Mouse (Mus musculus): ENCODE results near the gene Pus7l. TPM values are rescaled to one million over a fixed set of nuclear protein-coding genes. Genes with fewer than 3 reads are reported as not detected.
A peak's percentile ranks its signal among the peaks of the same experiment; 100 is the strongest.

Gene Pus7l
- polyA plus RNA-seq, 1 experiment from 2014 or later = 9.7 TPM

DNA sequence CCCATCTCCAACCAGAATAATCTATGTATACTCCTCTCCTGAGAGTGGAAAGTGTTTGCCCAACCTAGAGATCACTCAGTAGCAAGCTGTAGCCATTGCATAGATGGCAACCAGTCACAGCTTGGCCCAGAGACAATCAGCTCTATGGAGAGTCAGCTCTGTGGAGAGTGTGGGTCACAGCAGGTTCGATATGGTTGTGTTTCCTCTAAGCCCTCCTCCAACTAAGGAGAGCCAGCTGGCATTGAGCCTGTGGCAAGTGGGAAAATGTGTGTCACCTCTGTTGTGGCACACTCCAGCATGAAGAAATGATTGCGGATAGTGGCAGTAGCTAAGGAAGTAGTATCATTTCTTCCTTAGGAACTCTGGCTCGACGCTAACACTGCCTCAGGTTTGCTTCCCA is 28.2 kb upstream of the Pus7l start:
- 81% methylated on average over 4 of the region's 4 CpGs for WGBS

GRCm38 (mm10) chr15:94568496-94569182 is 25.3 kb upstream of the Pus7l start:
- Histone ChIP-seq H3K36me3 (no peaks in the 10 kb centered on the region), H3K27me3 (no peaks in the 10 kb centered on the region), H3K4me3 (no peak overlapping the region), H3K9me3 (no peaks in the 10 kb centered on the region), H3K27ac (no peak overlapping the region), H3K4me1 (no peaks in the 10 kb centered on the region), H3K4me2 (no peak overlapping the region), H3K9ac (no peak overlapping the region)
- no peak for ATAC-seq (ENCODE audit: insufficient number of reproducible peaks, low FRiP score, low TSS enrichment, low read depth)
- WGBS = 69% methylated on average over 10 of the region's 10 CpGs

More for the DNA sequence above, 28.2 kb upstream of the Pus7l start:
- Histone ChIP-seq H3K36me3 (no peaks in the 10 kb centered on the region), H3K9me3 (no peaks in the 10 kb centered on the region), H3K4me3 (no peak overlapping the region), H3K9ac (no peak overlapping the region), H3K27ac (no peak overlapping the region), H3K27me3 (no peaks in the 10 kb centered on the region), H3K4me2 (no peak overlapping the region), H3K4me1 (no peaks in the 10 kb centered on the region)
- no peak for ATAC-seq (ENCODE audit: insufficient number of reproducible peaks, low FRiP score, low TSS enrichment, low read depth)

- WGBS = 84% methylated on average over 9 of the region's 9 CpGs
Observed at GRCm38 (mm10) chr15:94565854-94566253, 22.5 kb upstream of the Pus7l start.

GRCm38 (mm10) chr15:94564909-94565308 is 21.6 kb upstream of the Pus7l start:
- no peak overlapping the region for H3K4me3 ChIP-seq
- no peaks in the 10 kb centered on the region for H3K4me1 ChIP-seq
- 85% methylated on average over 2 of the region's 2 CpGs for WGBS
- ATAC-seq (ENCODE audit: insufficient number of reproducible peaks, low FRiP score, low TSS enrichment, low read depth) = no peak
- H3K9ac ChIP-seq = no peak overlapping the region
- H3K4me2 ChIP-seq = no peak overlapping the region
- no peak overlapping the region for H3K27ac ChIP-seq
- H3K27me3 ChIP-seq = no peaks in the 10 kb centered on the region
- H3K36me3 ChIP-seq = no peaks in the 10 kb centered on the region
- no peaks in the 10 kb centered on the region for H3K9me3 ChIP-seq

More at GRCm38 (mm10) chr15:94565854-94566253, 22.5 kb upstream of the Pus7l start:
- H3K27me3 ChIP-seq = no peaks in the 10 kb centered on the region
- H3K27ac ChIP-seq = no peak overlapping the region
- H3K4me2 ChIP-seq = no peak overlapping the region
- no peaks in the 10 kb centered on the region for H3K36me3 ChIP-seq
- no peak overlapping the region for H3K9ac ChIP-seq
- no peaks in the 10 kb centered on the region for H3K9me3 ChIP-seq
- H3K4me3 ChIP-seq = no peak overlapping the region
- no peak for ATAC-seq (ENCODE audit: insufficient number of reproducible peaks, low FRiP score, low TSS enrichment, low read depth)
- no peaks in the 10 kb centered on the region for H3K4me1 ChIP-seq

GRCm38 (mm10) chr15:94558895-94559656 is 15.7 kb upstream of the Pus7l start:
- Histone ChIP-seq H3K4me1 (no peaks in the 10 kb centered on the region), H3K9ac (no peak overlapping the region), H3K36me3 (no peaks in the 10 kb centered on the region), H3K9me3 (no peaks in the 10 kb centered on the region), H3K27me3 (no peaks in the 10 kb centered on the region), H3K27ac (no peak overlapping the region), H3K4me2 (no peak overlapping the region), H3K4me3 (no peak overlapping the region)
- no peak for ATAC-seq (ENCODE audit: insufficient number of reproducible peaks, low FRiP score, low TSS enrichment, low read depth)
- WGBS = 78% methylated on average over 17 of the region's 17 CpGs

GRCm38 (mm10) chr15:94557442-94557841 is 14.1 kb upstream of the Pus7l start:
- Histone ChIP-seq H3K27ac (no peak overlapping the region), H3K9me3 (no peaks in the 10 kb centered on the region), H3K27me3 (no peaks in the 10 kb centered on the region), H3K36me3 (no peaks in the 10 kb centered on the region), H3K9ac (no peak overlapping the region), H3K4me3 (no peak overlapping the region), H3K4me1 (no peaks in the 10 kb centered on the region), H3K4me2 (no peak overlapping the region)
- no peak; the same call in 1 of the 2 replicates for ATAC-seq (ENCODE audit: insufficient number of reproducible peaks, low FRiP score, low TSS enrichment, low read depth)
- 19% methylated on average over 7 of the region's 7 CpGs for WGBS

DNA sequence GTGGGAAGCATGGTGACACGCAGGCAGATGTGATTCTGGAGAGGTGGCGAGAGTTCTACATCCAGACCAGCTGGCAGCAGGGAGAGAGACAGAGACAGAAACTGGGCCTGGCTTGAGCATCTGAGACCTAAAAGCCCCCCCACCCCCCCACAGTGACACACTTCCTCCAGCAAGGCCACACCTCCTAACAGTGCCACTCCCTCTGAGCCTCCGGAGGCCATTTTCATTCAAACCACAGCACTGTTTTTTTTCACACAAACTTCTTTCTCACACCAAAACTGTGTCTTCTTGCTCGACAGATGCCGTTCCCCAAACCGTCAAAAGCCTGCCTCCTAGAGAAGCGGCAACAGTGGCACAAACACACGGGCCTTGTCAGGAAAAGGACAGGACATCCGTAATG is 10.2 kb upstream of the Pus7l start:
- WGBS = 92% methylated on average over 9 of the region's 9 CpGs
- peaks cover 8% of the 10 kb centered on the region; the same call in 1 of the 2 replicates for H3K36me3 ChIP-seq
- no peak overlapping the region for H3K27ac ChIP-seq
- no peaks in the 10 kb centered on the region for H3K27me3 ChIP-seq
- no peak overlapping the region for H3K9ac ChIP-seq
- H3K4me2 ChIP-seq = no peak overlapping the region
- no peaks in the 10 kb centered on the region for H3K4me1 ChIP-seq
- no peak overlapping the region for H3K4me3 ChIP-seq
- no peaks in the 10 kb centered on the region for H3K9me3 ChIP-seq
- no peak for ATAC-seq (ENCODE audit: insufficient number of reproducible peaks, low FRiP score, low TSS enrichment, low read depth)

DNA sequence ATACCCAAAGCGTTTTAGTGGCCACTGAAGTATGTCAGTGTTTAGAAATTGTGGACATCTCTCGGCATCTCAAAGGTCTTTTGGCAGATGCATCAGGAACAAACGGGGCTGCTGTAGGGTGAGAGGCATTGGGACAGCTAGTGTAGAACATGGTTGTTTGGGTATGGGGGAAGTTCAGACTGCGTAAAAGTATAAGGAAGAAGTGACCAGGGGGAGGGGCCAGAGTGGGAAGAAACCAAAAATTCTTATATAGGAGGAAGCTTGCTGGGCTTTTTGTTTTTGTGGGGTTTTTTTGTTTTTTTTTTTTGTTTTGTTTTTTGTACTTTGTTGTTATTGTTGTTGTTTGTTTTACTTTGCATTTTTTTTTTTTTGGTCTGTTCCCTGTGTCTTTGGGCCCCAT is 1.5 kb upstream of the Pus7l start:
- Histone ChIP-seq H3K36me3 (peaks cover 5% of the 10 kb centered on the region; the same call in 1 of the 2 replicates), H3K4me3 (no peak overlapping the region), H3K27ac (no peak overlapping the region), H3K4me1 (peaks cover 4% of the 10 kb centered on the region), H3K9me3 (no peaks in the 10 kb centered on the region), H3K4me2 (no peak overlapping the region), H3K9ac (no peak overlapping the region), H3K27me3 (no peaks in the 10 kb centered on the region)
- 84% methylated on average over 4 of the region's 4 CpGs for WGBS
- ATAC-seq (ENCODE audit: insufficient number of reproducible peaks, low FRiP score, low TSS enrichment, low read depth) = no peak

DNA sequence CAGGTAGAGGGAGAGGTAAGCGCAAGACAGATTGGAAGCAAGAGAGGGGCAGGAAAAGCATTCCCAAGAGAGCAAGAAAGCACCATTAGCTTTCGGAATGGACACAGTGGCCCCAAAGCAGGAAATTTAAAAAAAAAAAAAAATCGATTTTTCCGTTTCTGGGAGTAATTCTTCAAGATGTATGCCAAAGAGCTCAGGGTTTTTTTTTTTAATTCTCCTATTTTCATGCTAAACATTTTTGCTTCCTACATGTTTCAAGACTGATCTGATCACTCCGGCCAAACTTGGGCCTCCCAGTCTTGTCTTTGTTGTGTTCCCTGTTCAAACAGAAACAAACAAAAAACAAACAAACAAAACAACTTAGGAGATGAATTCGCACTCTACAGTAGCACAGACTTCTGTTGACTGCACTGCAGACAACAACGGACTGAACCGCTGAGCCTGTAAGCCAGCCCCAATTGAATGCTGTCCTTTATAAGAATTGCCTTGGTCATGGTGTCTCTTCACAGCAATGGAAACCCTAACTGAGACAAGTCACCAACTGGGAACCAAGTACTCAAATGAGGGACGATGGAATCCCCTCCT is 797 bp upstream of the Pus7l start:
- 41% methylated on average over 9 of the region's 9 CpGs for WGBS
- Histone ChIP-seq H3K4me1 (peaks cover 4% of the 10 kb centered on the region), H3K9ac (peak overlapping the region; percentile 63), H3K9me3 (no peaks in the 10 kb centered on the region), H3K36me3 (0 out of 2 replicates have a peak, but pooled peaks cover 5% of the 10 kb centered on the region), H3K4me3 (peak overlapping the region; percentile 74), H3K27me3 (no peaks in the 10 kb centered on the region), H3K4me2 (peak overlapping the region; percentile 79), H3K27ac (peak overlapping the region; percentile 86)
- ATAC-seq (ENCODE audit: insufficient number of reproducible peaks, low FRiP score, low TSS enrichment, low read depth) = no peak

GRCm38 (mm10) chr15:94542567-94543408 is 559 bp downstream of the Pus7l start:
- peak overlapping the region; percentile 79 for H3K4me2 ChIP-seq
- H3K36me3 ChIP-seq = 0 out of 2 replicates have a peak, but pooled peaks cover 3% of the 10 kb centered on the region
- ATAC-seq (ENCODE audit: insufficient number of reproducible peaks, low FRiP score, low TSS enrichment, low read depth) = peak; percentile 70
- no peaks in the 10 kb centered on the region for H3K27me3 ChIP-seq
- peak overlapping the region; percentile 59; the same call in 1 of the 2 replicates for H3K27ac ChIP-seq
- peak overlapping the region; percentile 63 for H3K9ac ChIP-seq
- H3K9me3 ChIP-seq = no peaks in the 10 kb centered on the region
- H3K4me1 ChIP-seq = peaks cover 4% of the 10 kb centered on the region
- H3K4me3 ChIP-seq = peak overlapping the region; percentile 74
- 10% methylated on average over 20 of the region's 22 CpGs for WGBS

DNA sequence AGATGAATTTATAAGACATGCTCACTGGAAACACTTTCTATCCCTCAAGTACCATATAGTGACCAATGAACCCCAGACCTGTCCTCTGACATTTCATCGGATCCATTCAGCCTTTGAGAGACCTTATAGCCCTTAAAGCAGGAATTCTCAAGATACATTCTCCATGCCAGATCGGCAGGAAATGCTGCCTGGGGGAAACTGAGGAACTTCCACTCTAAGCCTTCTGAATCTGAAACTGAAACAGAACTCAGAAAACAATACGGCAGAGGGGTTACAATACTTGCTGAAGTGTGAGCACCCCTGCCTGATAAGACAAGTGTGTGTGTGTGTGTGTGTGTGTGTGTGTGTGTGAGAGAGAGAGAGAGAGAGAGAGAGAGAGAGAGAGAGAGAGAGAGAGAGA is 4.1 kb downstream of the Pus7l start:
- Histone ChIP-seq H3K36me3 (0 out of 2 replicates have a peak, but pooled peaks cover 3% of the 10 kb centered on the region), H3K9ac (no peak overlapping the region), H3K27ac (no peak overlapping the region), H3K9me3 (no peaks in the 10 kb centered on the region), H3K4me3 (no peak overlapping the region), H3K4me1 (peaks cover 4% of the 10 kb centered on the region), H3K27me3 (no peaks in the 10 kb centered on the region), H3K4me2 (no peak overlapping the region)
- 87% methylated on average over 3 of the region's 3 CpGs for WGBS
- no peak for ATAC-seq (ENCODE audit: insufficient number of reproducible peaks, low FRiP score, low TSS enrichment, low read depth)
